Mouse (Mus musculus): ENCODE data around the gene Trak1.

GRCm38 (mm10) chr9:121343122-121343876 lies 46.0 kb downstream of the Trak1 start:
- TF ChIP-seq CTCF (IDR thresholded peaks at IDR 0.05; ENCODE audit: extremely low read depth, insufficient read depth, insufficient read length, insufficient replicate concordance), result no peak
- no peak for TF ChIP-seq POLR2A (IDR thresholded peaks at IDR 0.05; ENCODE audit: low read depth, low read length)
